Mouse (Mus musculus) small intestine, adult 2 months (tissue): ENCODE data around the gene Zfp628.

Experiments used
- CTCF ChIP-seq: fragments of 200-500 bp; IDR thresholded peaks from 2 replicates; pipeline ENCODE4 v1.5.1; 2012; ENCODE audit warnings: low read depth, mild to moderate bottlenecking, control low read depth, inconsistent platforms, low read length, moderate library complexity, mixed read lengths; ENCODE audit not compliant: insufficient replicate concordance, insufficient read length; ENCODE audit errors: extremely low read depth
- POLR2A ChIP-seq: fragments of 200-500 bp; IDR thresholded peaks from 2 replicates; pipeline ENCODE4 v1.6.1; 2012; ENCODE audit warnings: low read depth, mild to moderate bottlenecking, control low read depth, inconsistent platforms, low read length, moderate library complexity

DNA sequence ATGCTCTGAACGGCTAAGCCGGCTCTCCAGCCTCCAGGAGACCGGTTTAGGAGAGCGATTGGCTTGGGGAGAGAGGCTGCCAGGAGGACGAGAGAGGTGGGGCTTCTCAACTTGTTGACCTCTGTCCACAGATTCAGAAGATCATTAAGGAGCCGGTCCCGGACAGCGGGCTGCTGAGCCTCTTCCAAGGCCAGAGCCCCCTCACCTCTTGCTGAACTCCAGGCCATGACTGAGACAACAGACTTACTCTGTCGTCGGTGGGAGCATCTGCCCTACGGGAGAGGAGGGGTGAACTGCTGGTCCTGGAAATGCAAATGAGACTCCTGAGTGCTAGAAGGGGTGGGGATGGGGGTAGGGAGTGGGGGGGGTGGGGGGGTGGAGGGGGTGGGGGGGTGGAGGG, 19.8 kb upstream of the Zfp628 start:
- TF ChIP-seq CTCF (no peak), POLR2A (no peak)
